Mouse (Mus musculus) 3T3-L1 (cell line): ENCODE data around the gene 2900011O08Rik.
A peak's percentile ranks its signal among the peaks of the same experiment; 100 is the strongest.
"Not testable (repeated sequence)": the region's sequence is repeated elsewhere in the genome, so short reads cannot be mapped to it uniquely, and the experiment has no call there.

Experiments used
- DNase-seq: peaks from one replicate; pipeline ENCODE4 v3.0.0-alpha.2; 2015; ENCODE audit warnings: low read depth, low spot score

2900011O08Rik gene

DNA sequence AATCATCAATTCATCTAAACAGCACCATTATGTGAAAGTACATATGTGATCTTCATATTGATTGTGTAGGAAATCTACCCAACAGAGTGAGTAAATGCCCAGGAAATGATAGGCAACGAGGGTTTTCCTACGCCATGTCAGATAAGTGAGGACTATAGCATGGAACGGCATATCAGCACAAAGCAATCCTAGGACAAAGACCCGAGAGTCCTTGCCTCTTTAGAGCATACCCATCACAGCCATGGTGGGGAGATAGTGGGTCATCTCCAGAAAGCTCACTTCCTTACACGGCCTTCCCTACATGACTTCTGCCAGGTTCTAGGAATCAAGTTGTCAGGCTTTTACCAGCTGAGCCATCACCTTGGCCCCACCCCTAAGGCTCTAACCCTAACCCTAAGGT, 73.5 kb downstream of the 2900011O08Rik start:
- DNase-seq = no peak

DNA sequence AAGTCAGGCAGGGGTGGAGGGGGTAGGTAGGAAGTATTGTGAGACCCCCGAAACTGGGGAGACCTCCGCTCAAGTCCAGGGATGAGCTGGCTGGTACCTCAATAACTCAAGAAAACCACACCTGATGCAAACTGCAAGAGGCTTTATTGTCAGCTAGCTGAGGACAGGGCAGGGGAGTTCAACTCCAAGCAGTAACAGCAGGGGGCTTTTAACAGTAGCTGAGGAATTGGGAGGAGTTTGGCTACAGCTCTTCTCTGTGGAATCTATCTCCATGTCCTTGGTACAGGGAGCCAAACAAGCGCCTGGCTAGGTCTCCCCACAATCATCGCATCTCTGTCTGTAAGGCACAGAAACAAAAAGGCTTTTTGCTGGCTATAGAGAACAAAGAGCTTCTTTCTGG, 80.2 kb downstream of the 2900011O08Rik start:
- not testable (repeated sequence) for DNase-seq

DNA sequence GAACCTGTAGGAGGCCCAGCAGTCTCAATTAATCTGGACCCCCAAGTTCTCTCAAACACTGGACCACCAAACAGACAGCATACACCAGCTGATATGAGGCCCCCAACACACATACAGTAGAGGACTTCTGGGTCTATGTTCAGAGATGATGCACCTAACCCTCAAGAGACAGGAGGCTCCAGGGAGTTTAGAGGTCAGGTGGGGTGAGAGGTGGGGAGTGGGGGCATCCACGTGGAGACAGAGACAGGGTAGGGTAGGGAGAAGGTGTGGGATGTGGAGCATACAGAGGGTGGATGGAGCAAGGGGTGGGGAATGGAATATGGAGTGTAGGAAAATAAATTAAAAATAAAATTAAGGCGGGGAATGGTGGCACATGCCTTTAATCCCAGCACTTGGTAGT, 82.3 kb downstream of the 2900011O08Rik start:
- DNase-seq = not testable (repeated sequence)

- no peak for DNase-seq
Observed at GRCm38 (mm10) chr16:14070471-14071169, 84.2 kb downstream of the 2900011O08Rik start.

DNA sequence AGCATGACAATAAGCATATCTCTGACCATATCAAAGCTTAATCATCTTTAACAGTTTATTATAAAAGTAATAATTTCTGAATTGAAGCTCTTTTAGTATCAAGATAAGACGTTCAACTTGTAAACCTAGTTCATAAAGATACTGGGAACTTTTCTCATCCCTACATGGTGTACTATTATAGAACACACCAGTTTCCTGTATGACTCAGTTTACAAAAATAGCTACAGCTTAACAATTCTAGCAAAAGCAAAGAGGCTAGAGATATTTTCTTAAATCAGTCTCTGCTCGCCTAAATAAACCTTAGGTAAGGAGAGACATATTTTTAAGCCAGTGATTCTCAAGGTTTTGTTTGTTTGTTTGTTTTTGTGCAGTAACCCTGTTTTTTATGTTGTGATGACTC, 96.5 kb downstream of the 2900011O08Rik start:
- DNase-seq = no peak

DNA sequence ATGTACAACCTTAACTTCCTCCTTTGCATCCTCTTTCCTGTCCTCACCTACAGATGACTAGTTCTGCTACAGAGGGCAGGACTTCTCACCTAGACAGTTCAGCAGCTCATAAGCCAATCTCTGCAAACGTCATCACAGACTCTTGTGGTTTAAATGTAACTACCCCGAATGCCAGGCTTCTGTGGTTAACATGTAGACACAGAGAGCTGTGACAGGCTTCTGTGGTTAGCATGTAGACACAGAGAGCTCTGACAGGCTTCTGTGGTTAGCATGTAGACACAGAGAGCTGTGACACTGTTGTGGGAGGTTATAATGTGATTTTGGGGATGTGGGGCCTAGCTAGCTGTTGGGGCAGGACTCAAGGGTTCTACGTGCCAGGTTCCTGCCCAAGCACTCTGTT, 101.8 kb downstream of the 2900011O08Rik start:
- peak; percentile 61 for DNase-seq

GRCm38 (mm10) chr16:14089296-14089695, 102.9 kb downstream of the 2900011O08Rik start:
- no peak for DNase-seq

GRCm38 (mm10) chr16:14091771-14092170, 105.4 kb downstream of the 2900011O08Rik start:
- no peak for DNase-seq

DNA sequence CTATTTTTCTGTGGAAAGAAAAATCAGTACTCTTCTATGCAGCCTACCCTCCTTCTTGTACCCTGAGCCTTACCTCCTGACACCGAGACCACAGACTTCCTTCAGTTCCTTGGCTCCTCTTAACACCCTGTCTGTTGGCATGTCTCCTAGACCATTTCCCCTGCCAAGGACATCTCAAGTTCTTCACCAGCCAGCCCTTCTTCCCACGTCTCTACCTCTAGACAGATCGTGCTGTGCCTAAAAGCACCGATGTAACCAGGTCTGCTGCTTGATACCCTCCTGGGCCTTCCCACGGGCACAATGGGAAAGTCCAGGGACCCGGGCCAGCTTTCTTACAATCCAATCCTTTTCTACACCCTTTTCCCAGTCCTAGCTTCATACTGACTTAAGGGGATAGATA, 119.5 kb downstream of the 2900011O08Rik start:
- DNase-seq = no peak

DNA sequence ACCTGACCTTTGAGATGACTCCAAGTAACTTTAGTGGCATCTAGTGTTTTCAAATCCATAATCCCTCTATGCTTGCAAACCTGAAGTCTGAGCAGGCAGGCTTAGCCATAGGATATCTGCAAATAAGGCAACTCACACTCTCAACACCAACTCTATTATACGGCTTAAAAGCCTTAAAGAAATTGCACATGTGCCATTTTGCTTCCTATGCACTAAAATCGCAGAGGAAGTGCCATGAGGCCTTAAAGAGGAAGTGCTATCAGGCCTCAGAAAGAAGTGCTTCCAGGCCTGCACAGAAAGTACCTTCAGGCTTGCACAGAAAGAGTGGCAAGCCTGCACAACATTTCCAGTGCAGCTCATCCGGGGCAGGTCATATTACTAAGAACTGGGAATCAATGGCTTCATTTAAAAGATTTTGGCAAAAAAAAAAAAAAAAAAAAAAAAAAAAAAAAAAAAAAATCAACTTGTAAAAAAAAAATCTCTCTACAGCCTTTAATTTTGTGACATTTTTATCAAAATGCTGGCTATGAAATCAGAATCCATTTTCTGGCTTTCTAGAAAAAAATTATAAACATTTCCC, 123.3 kb downstream of the 2900011O08Rik start:
- DNase-seq = no peak

- peak; percentile 28 for DNase-seq
Observed at GRCm38 (mm10) chr16:14110922-14111321, 124.5 kb downstream of the 2900011O08Rik start.

GRCm38 (mm10) chr16:14112133-14112532, 125.7 kb downstream of the 2900011O08Rik start:
- DNase-seq = peak; percentile 75

DNA sequence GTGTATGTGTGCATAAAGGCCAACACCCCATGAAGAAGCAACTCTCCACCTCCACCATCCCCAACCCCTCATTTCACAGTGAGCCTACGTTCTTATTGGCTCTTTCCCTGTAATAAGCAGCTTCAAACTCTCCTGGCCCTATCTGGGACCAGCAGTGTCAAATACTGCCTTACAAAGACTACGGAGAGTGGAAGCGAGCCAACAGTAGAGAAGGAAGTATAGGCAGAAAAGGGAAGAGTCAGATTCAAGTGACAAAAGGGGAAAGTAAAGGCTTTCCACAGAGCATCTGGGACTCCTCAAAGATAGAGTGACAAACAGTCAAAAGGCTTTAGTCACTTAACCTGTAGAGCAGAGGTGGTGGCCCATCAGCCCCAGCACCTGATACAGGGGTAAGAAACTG, 126.3 kb downstream of the 2900011O08Rik start:
- DNase-seq = no peak

- no peak for DNase-seq
Observed at GRCm38 (mm10) chr16:14117299-14117698, 130.9 kb downstream of the 2900011O08Rik start.

- DNase-seq = no peak
Observed at GRCm38 (mm10) chr16:14120941-14121340, 134.5 kb downstream of the 2900011O08Rik start.

GRCm38 (mm10) chr16:14121563-14121962, 135.2 kb downstream of the 2900011O08Rik start:
- DNase-seq = no peak

DNA sequence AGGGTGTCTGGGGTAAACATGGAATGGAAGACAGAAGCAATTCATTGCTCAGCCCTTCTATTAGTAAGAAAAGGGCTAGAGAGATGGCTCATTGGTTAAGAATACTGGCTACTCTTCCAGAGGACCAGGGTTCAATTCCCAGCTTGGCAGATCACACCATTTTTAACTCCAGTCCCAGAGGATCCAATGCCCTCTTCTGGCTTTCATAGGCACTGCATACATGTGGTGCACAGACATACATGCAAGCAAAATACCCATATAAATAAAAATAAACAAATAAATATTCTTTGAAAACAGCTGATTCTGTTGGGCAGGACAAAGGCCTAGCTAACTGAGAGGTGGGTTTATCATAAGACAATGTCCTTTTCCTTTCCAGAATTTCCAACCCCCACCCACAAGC, 136.2 kb downstream of the 2900011O08Rik start:
- DNase-seq = peak; percentile 25

DNA sequence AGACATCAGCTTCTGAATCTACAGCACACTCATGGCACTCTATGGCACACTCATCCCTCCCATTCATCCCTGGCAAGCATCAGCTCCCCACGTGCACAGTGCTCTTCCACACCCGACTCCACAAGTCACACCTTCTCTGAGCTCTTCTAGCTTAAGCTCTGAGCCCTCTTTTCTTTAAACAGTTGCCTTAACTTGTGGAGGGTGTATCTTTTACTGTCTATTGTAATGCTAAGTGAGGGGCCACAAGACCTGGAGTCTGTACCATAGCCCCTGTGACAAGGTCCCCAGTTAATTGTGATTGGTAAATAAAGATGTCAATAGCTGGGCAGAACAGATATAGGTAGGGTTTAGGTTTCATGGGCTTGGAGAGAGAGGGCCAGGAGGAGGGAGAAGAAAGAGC, 137.5 kb downstream of the 2900011O08Rik start:
- no peak for DNase-seq

DNA sequence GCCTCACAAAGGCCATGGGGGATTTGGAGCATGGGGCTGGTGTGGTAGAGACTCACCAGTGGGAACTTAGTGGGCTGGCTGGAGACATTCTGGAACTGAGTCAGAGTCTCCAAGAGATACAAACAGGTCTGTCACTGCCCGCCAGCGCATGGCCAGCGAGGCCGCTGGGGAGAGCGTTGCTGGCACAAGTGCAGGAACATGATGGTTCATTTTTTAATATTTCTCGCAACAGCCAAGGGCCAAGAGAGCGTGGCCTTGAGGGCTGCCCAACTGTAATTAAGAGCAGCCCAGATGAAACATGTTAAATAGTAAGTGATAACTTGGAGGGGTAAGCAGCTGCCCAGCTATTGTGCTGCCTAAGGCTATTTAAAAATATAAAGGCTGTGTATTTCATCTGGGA, 138.3 kb downstream of the 2900011O08Rik start:
- no peak for DNase-seq

DNA sequence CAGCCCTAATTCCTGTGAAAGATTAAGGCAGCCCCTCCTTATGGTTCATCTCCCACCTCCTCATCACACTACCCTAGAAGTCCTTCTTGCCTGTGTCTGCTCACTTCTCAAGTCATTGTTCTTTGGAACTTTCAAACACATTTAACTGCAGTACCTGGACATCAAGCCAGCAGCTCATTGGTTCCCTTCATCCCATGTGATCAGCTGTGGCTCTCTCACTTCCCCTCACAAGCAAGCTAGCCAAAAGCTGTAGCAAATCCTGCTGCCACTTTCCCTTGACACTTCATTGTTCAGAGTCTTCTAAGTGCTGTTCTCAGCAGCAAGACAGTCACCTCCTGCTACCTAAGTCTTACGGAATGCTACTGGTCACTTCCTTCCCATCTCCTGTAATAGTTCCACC, 138.8 kb downstream of the 2900011O08Rik start:
- DNase-seq = no peak

DNA sequence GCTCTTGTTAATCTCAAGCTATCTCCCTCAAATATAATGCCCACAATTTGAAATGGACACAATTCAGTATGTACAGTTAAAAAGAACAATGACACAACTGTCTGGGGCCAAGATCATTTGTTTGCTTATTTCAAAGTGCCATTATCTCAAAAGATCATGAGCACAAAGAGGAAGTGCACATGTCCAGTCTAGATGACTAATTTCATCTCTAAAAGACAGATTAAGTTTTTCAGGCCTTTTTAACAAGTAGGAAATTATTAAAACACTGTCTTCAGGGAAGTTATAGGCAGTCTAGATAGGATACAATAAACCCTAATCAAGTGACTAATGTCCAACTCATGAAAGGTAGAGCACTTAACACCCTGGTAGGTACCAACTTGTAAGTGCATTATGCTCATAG, 142.6 kb downstream of the 2900011O08Rik start:
- DNase-seq = no peak

GRCm38 (mm10) chr16:14130796-14131195, 144.4 kb downstream of the 2900011O08Rik start:
- DNase-seq = no peak

GRCm38 (mm10) chr16:14131376-14131775, 145.0 kb downstream of the 2900011O08Rik start:
- DNase-seq = peak; percentile 10
